Mouse (Mus musculus) myocyte (in vitro differentiated cells): ENCODE measurements around the gene AC161166.1. TPM values are rescaled to one million over a fixed set of nuclear protein-coding genes. Genes with fewer than 3 reads are reported as not detected.

Source experiments
- H3K27me3 ChIP-seq: one replicate; pipeline ENCODE4 v1.6.1; 2011; ENCODE audit not compliant: control insufficient read depth, insufficient read depth, insufficient read length
- H3K36me3 ChIP-seq: one replicate; pipeline ENCODE4 v1.6.1; 2011; ENCODE audit not compliant: control insufficient read depth, insufficient read depth
- H3K4me2 ChIP-seq: one replicate; pipeline ENCODE4 v1.6.1; 2011; ENCODE audit warnings: low read depth, control low read depth
- H3K4me3 ChIP-seq: one replicate; pipeline ENCODE4 v1.5.1; 2011; ENCODE audit warnings: mild to moderate bottlenecking, control low read depth, moderate library complexity
- H3K79me2 ChIP-seq: one replicate; pipeline ENCODE4 v1.6.1; 2011; ENCODE audit not compliant: control insufficient read depth, insufficient read depth
- H3ac ChIP-seq: one replicate; pipeline ENCODE4 v1.6.1; 2011; ENCODE audit not compliant: control insufficient read depth, insufficient read length
- CEBPB ChIP-seq: IDR thresholded peaks from 2 replicates; pipeline ENCODE4 v1.6.1; 2011; ENCODE audit warnings: mild to moderate bottlenecking, moderate library complexity; ENCODE audit not compliant: poor library complexity, insufficient read depth, severe bottlenecking
- E2F4 ChIP-seq: IDR thresholded peaks from one replicate; pipeline ENCODE4 v1.6.1; 2011; ENCODE audit warnings: mild to moderate bottlenecking, control low read depth, moderate library complexity; ENCODE audit not compliant: insufficient read depth
- MAX ChIP-seq: IDR thresholded peaks from one replicate; pipeline ENCODE4 v1.6.1; 2011; ENCODE audit warnings: low read depth, mild to moderate bottlenecking, control low read depth
- MYOD1 ChIP-seq, 3 experiments: IDR thresholded peaks; one replicate each; pipeline ENCODE4 v1.6.1; 2011; ENCODE audit warnings: control low read depth in 2 of 3, low read depth in 2 of 3, mild to moderate bottlenecking in 2 of 3, moderate library complexity in 1 of 3; ENCODE audit not compliant: insufficient read length in 2 of 3, control insufficient read depth in 1 of 3
- MYOG ChIP-seq, 3 experiments: IDR thresholded peaks; one replicate each; pipeline ENCODE4 v1.6.1; 2011; ENCODE audit warnings: control low read depth in 2 of 3, low read depth in 2 of 3, mild to moderate bottlenecking in 2 of 3; ENCODE audit not compliant: insufficient read length in 2 of 3, control insufficient read depth in 1 of 3, insufficient read depth in 1 of 3
- POLR2A ChIP-seq: IDR thresholded peaks from one replicate; pipeline ENCODE4 v1.6.1; 2011; ENCODE audit warnings: low read depth, mild to moderate bottlenecking, control low read depth, moderate library complexity; ENCODE audit not compliant: insufficient read length
- POLR2AphosphoS2 ChIP-seq: IDR thresholded peaks from one replicate; pipeline ENCODE4 v1.6.1; 2011; ENCODE audit warnings: low read depth, control low read depth; ENCODE audit not compliant: insufficient read length
- REST ChIP-seq: IDR thresholded peaks from one replicate; pipeline ENCODE4 v1.6.1; 2011; ENCODE audit warnings: mild to moderate bottlenecking, control low read depth, moderate library complexity; ENCODE audit not compliant: insufficient read depth, insufficient read length
- SRF ChIP-seq: IDR thresholded peaks from one replicate; pipeline ENCODE4 v1.6.1; 2011; ENCODE audit warnings: low read depth; ENCODE audit not compliant: control insufficient read depth, insufficient read length
- TCF12 ChIP-seq: IDR thresholded peaks from one replicate; pipeline ENCODE4 v1.6.1; 2011; ENCODE audit warnings: mild to moderate bottlenecking, control low read depth; ENCODE audit not compliant: poor library complexity, insufficient read depth, severe bottlenecking
- TCF3 ChIP-seq: IDR thresholded peaks from one replicate; pipeline ENCODE4 v1.6.1; 2011; ENCODE audit warnings: low read depth, control low read depth; ENCODE audit not compliant: insufficient read length
- USF1 ChIP-seq: IDR thresholded peaks from one replicate; pipeline ENCODE4 v1.6.1; 2011; ENCODE audit warnings: low read depth, mild to moderate bottlenecking, control low read depth, moderate library complexity
- polyA plus RNA-seq: library from polyadenylated mRNA; unstranded; fragments of >200 nt; fragmentation: generic; extraction: Trizol; gene quantifications from one replicate; pipeline ENCODE4 v1.2.1, GENCODE M21; 2012; ENCODE audit warnings: missing spikeins

AC161166.1 gene
- polyA plus RNA-seq, 1 experiment: 0.10 TPM

DNA sequence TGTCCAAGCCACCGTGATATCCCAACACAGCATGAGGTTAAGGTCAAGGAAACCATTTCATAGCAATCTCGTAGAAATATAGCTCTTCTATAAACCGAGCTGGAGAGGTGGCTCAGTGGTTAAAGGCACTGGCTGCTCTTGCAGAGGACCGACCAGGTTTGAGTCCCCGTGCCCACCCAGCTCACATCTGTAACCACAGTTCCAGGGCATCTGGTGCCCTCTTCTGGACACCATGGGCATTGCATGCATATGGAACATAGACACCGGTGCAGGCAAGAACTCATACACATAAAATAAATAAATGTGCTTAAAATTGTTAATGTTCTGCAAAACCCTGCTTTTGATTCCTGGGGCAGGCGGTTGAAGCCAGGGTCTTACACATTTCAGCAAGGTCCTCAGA, 39.3 kb downstream of the AC161166.1 start:
- no peak overlapping the region for H3K4me2 ChIP-seq
- no peaks in the 10 kb centered on the region for H3K79me2 ChIP-seq
- no peak overlapping the region for H3K4me3 ChIP-seq
- H3K27me3 ChIP-seq: no peaks in the 10 kb centered on the region
- TF ChIP-seq MYOG (IDR thresholded peaks at IDR 0.05; ENCODE audit: control insufficient read depth in 1 of 3, insufficient read depth in 1 of 3, insufficient read length in 2 of 3, low read depth in 2 of 3) (no peak), MAX (no peak), USF1 (no peak), POLR2A (no peak), POLR2AphosphoS2 (no peak), SRF (no peak), E2F4 (no peak), CEBPB (no peak), MYOD1 (IDR thresholded peaks at IDR 0.05; ENCODE audit: control insufficient read depth in 1 of 3, insufficient read length in 2 of 3, low read depth in 2 of 3) (no peak), TCF12 (no peak), REST (no peak), TCF3 (no peak)
- no peak overlapping the region for H3ac ChIP-seq
- peaks cover 24% of the 10 kb centered on the region for H3K36me3 ChIP-seq

DNA sequence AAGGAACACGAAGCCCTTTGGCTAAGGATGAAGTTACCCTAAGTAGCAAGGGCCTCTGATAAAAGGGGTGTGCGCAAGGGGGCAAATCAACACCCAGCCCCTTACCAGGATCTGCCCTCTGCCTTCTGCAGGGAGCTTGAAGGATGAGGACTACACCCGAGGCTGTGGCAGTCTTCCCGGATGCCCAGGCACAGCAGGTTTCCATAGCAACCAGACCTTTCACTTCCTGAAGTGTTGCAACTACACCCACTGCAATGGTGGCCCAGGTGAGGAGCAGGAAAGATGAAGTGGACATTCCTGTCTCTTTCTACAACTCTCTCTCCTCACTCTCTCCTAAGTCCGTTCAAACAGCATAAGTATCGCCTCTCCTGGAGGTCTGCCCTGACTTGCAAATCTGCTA, 39.8 kb downstream of the AC161166.1 start:
- TF ChIP-seq POLR2AphosphoS2 (peak; percentile 9), REST (no peak), TCF12 (no peak), USF1 (no peak)
- Histone ChIP-seq H3ac (no peak overlapping the region), H3K4me2 (no peak overlapping the region), H3K79me2 (no peaks in the 10 kb centered on the region), H3K4me3 (no peak overlapping the region), H3K36me3 (peaks cover 24% of the 10 kb centered on the region), H3K27me3 (no peaks in the 10 kb centered on the region)

DNA sequence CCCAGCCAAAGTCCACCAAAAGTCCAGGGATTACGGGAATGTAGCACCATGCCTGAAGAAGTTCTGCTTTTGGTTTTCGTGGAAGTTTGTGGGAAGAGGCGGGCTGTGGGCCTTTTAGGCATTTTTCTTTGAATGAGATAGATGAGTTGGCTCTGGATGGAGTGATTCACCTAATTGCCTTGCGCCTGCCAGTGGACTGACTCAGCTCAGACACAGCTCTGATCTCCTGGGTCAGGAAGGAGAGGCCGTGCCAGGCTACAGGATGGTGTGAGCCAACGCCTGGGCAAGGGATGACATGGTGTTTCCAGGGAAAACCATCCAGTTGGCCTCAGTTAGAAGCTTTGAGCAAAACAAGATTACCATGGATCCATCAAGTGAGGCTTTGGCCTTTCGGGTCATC, 41.9 kb downstream of the AC161166.1 start:
- Histone ChIP-seq H3K4me3 (no peak overlapping the region), H3K36me3 (peaks cover 30% of the 10 kb centered on the region), H3K4me2 (peak overlapping the region; percentile 37), H3K79me2 (peaks cover 11% of the 10 kb centered on the region), H3ac (no peak overlapping the region), H3K27me3 (no peaks in the 10 kb centered on the region)
- TF ChIP-seq USF1: no peak
- no peak for TF ChIP-seq MAX
- TF ChIP-seq MYOD1 (IDR thresholded peaks at IDR 0.05; ENCODE audit: control insufficient read depth in 1 of 3, insufficient read length in 2 of 3, low read depth in 2 of 3): no peak

DNA sequence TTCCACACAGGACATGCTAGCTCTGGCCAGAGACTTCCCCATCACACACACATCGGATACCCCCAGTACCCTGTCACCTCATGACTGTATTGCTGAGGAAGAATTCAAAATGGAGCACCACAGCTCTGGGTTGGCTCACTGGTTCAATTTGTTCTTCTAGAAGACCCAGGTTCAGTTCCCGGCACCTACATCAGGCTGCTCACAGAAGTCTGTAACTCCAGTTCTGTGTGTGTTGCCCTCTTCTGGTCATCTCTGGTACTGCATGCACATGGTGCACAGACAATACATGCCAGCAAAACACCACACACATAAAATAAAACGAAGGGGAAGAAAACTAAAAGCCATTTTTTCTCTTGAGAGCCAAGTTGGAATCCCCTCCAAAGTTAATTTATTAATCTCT, 43.1 kb downstream of the AC161166.1 start:
- Histone ChIP-seq H3K36me3 (peaks cover 30% of the 10 kb centered on the region), H3K4me2 (no peak overlapping the region), H3K4me3 (no peak overlapping the region), H3K27me3 (no peaks in the 10 kb centered on the region), H3ac (no peak overlapping the region), H3K79me2 (peaks cover 22% of the 10 kb centered on the region)
- TF ChIP-seq MYOD1 (IDR thresholded peaks at IDR 0.05; ENCODE audit: control insufficient read depth in 1 of 3, insufficient read length in 2 of 3, low read depth in 2 of 3) (no peak), MAX (no peak), SRF (no peak), REST (no peak), CEBPB (no peak), TCF12 (no peak), MYOG (IDR thresholded peaks at IDR 0.05; ENCODE audit: control insufficient read depth in 1 of 3, insufficient read depth in 1 of 3, insufficient read length in 2 of 3, low read depth in 2 of 3) (no peak), TCF3 (no peak)

DNA sequence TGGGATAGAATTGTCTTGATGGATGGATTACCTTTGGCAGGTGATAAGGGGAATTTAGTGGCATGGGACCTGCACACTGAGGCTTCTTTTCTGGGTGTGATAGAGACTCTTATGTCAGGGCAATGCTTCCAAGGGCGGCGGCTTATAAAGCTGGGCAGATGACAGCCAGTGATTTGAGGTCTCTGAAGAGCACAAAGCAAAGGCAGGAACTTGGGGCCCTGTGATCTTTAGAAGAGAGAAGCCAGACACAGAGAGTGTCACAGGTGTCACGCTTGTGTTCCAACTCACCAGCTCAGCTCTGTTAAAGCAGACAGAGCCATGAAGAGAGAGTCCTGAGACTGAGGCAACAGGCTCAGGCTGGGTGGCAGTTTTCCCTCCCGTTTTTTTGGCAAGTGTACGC, 44.4 kb downstream of the AC161166.1 start:
- Histone ChIP-seq H3ac (no peak overlapping the region), H3K4me3 (no peak overlapping the region), H3K79me2 (peaks cover 31% of the 10 kb centered on the region), H3K27me3 (no peaks in the 10 kb centered on the region), H3K4me2 (no peak overlapping the region), H3K36me3 (peaks cover 30% of the 10 kb centered on the region)
- TF ChIP-seq POLR2AphosphoS2 (no peak), MYOD1 (IDR thresholded peaks at IDR 0.05; ENCODE audit: control insufficient read depth in 1 of 3, insufficient read length in 2 of 3, low read depth in 2 of 3) (no peak), MAX (no peak), REST (no peak), USF1 (no peak)

DNA sequence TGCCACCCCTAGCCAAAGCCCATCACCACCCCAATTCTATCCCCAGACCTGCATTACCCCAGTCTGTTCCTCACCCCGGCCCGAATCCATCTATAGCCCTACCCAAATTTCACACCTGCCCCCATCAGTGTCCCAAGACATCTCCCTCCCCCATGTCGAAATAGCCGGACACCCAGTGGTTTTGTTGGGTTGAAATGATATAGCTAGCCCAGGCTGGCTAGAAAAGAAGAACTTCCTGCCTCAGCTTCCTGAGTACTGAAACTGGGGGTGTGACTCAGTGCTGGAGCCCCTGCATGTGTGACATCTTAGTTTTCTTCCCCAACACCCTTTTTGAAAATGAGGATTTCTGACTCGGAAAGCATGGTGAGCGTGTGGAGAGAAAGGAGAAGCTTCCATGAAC, 45.4 kb downstream of the AC161166.1 start:
- no peak overlapping the region for H3K4me3 ChIP-seq
- H3ac ChIP-seq: no peak overlapping the region
- no peak overlapping the region for H3K4me2 ChIP-seq
- H3K36me3 ChIP-seq: peaks cover 21% of the 10 kb centered on the region
- H3K27me3 ChIP-seq: no peaks in the 10 kb centered on the region
- H3K79me2 ChIP-seq: peaks cover 31% of the 10 kb centered on the region
- TF ChIP-seq REST (no peak), MYOG (IDR thresholded peaks at IDR 0.05; ENCODE audit: control insufficient read depth in 1 of 3, insufficient read depth in 1 of 3, insufficient read length in 2 of 3, low read depth in 2 of 3) (no peak), POLR2AphosphoS2 (no peak), TCF12 (no peak), USF1 (no peak), POLR2A (no peak), CEBPB (no peak), MAX (no peak), TCF3 (no peak), E2F4 (no peak), SRF (no peak), MYOD1 (IDR thresholded peaks at IDR 0.05; ENCODE audit: control insufficient read depth in 1 of 3, insufficient read length in 2 of 3, low read depth in 2 of 3) (no peak)
